Mouse (Mus musculus): ENCODE results near the gene Cdc37l1. TPM values are rescaled to one million over a fixed set of nuclear protein-coding genes. Genes with fewer than 3 reads are reported as not detected.

Gene Cdc37l1
- polyA plus RNA-seq, 1 experiment: 9.2 TPM

DNA sequence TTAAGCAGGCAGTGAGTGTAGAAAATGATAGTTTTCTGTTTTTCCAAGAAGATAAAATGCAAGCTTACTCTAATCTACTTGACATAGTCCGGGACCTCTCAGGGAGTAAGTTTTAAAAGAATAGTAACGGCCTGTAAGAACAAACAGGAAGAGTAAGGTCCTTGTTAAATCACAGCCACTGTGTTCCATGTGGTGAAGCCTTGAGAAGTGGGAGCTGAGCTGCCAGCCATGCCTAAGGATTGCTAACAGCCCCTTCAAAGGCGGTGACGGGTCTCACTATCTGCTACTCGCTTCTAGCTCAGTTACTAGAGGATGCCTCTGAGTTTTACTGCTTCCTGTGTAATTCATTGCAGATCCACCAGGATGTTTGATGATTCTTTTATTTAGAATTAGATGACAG is 26.6 kb downstream of the Cdc37l1 start:
- Histone ChIP-seq H3K79me2 (ENCODE audit: control insufficient read depth, insufficient read depth) (no peaks in the 10 kb centered on the region), H3K36me3 (ENCODE audit: control insufficient read depth, insufficient read depth) (peaks cover 55% of the 10 kb centered on the region)
- no peak for TF ChIP-seq TCF3 (IDR thresholded peaks at IDR 0.05; ENCODE audit: insufficient read length, low read depth)
- TF ChIP-seq MYOG (IDR thresholded peaks at IDR 0.05; ENCODE audit: control insufficient read depth in 1 of 3, insufficient read depth in 1 of 3, insufficient read length in 2 of 3, low read depth in 2 of 3): no peak
- no peak for TF ChIP-seq SRF (IDR thresholded peaks at IDR 0.05; ENCODE audit: control insufficient read depth, insufficient read length, low read depth)
- TF ChIP-seq TCF12 (IDR thresholded peaks at IDR 0.05; ENCODE audit: insufficient read depth, poor library complexity, severe bottlenecking): no peak
- TF ChIP-seq REST (IDR thresholded peaks at IDR 0.05; ENCODE audit: insufficient read depth, insufficient read length): no peak
- no peak for TF ChIP-seq CEBPB (IDR thresholded peaks at IDR 0.05; ENCODE audit: insufficient read depth, poor library complexity, severe bottlenecking)
- TF ChIP-seq USF1 (IDR thresholded peaks at IDR 0.05; ENCODE audit: low read depth): no peak
- no peak for TF ChIP-seq POLR2AphosphoS2 (IDR thresholded peaks at IDR 0.05; ENCODE audit: insufficient read length, low read depth)
- no peak for TF ChIP-seq E2F4 (IDR thresholded peaks at IDR 0.05; ENCODE audit: insufficient read depth)
- no peak for TF ChIP-seq MAX (IDR thresholded peaks at IDR 0.05; ENCODE audit: low read depth)
- no peak for TF ChIP-seq MYOD1 (IDR thresholded peaks at IDR 0.05; ENCODE audit: control insufficient read depth in 1 of 3, insufficient read length in 2 of 3, low read depth in 2 of 3)
- TF ChIP-seq POLR2A (IDR thresholded peaks at IDR 0.05; ENCODE audit: insufficient read length, low read depth): no peak

GRCm38 (mm10) chr19:29019647-29020046 is 29.5 kb downstream of the Cdc37l1 start:
- H3K4me3 ChIP-seq: no peak overlapping the region
- H3ac ChIP-seq (ENCODE audit: control insufficient read depth, insufficient read length): no peak overlapping the region
- H3K36me3 ChIP-seq (ENCODE audit: control insufficient read depth, insufficient read depth): peaks cover 50% of the 10 kb centered on the region
- no peak overlapping the region for H3K4me2 ChIP-seq (ENCODE audit: low read depth)
- no peak for TF ChIP-seq TCF3 (IDR thresholded peaks at IDR 0.05; ENCODE audit: insufficient read length, low read depth)
- no peak for TF ChIP-seq MAX (IDR thresholded peaks at IDR 0.05; ENCODE audit: low read depth)
- no peak for TF ChIP-seq POLR2A (IDR thresholded peaks at IDR 0.05; ENCODE audit: insufficient read length, low read depth)
- no peak for TF ChIP-seq E2F4 (IDR thresholded peaks at IDR 0.05; ENCODE audit: insufficient read depth)
- TF ChIP-seq CEBPB (IDR thresholded peaks at IDR 0.05; ENCODE audit: insufficient read depth, poor library complexity, severe bottlenecking): no peak
- TF ChIP-seq MYOG (IDR thresholded peaks at IDR 0.05; ENCODE audit: control insufficient read depth in 1 of 3, insufficient read depth in 1 of 3, insufficient read length in 2 of 3, low read depth in 2 of 3): no peak
- TF ChIP-seq POLR2AphosphoS2 (IDR thresholded peaks at IDR 0.05; ENCODE audit: insufficient read length, low read depth): no peak
- no peak for TF ChIP-seq MYOD1 (IDR thresholded peaks at IDR 0.05; ENCODE audit: control insufficient read depth in 1 of 3, insufficient read length in 2 of 3, low read depth in 2 of 3)
- TF ChIP-seq TCF12 (IDR thresholded peaks at IDR 0.05; ENCODE audit: insufficient read depth, poor library complexity, severe bottlenecking): no peak
- no peak for TF ChIP-seq REST (IDR thresholded peaks at IDR 0.05; ENCODE audit: insufficient read depth, insufficient read length)
- TF ChIP-seq USF1 (IDR thresholded peaks at IDR 0.05; ENCODE audit: low read depth): no peak
- TF ChIP-seq SRF (IDR thresholded peaks at IDR 0.05; ENCODE audit: control insufficient read depth, insufficient read length, low read depth): no peak
- H3K79me2 ChIP-seq (ENCODE audit: control insufficient read depth, insufficient read depth): no peaks in the 10 kb centered on the region
- no peaks in the 10 kb centered on the region for H3K27me3 ChIP-seq (ENCODE audit: control insufficient read depth, insufficient read depth, insufficient read length)

More for the DNA sequence above, 26.6 kb downstream of the Cdc37l1 start:
- Histone ChIP-seq H3K27me3 (ENCODE audit: control insufficient read depth, insufficient read depth, insufficient read length) (no peaks in the 10 kb centered on the region), H3K4me3 (no peak overlapping the region), H3ac (ENCODE audit: control insufficient read depth, insufficient read length) (no peak overlapping the region), H3K4me2 (ENCODE audit: low read depth) (no peak overlapping the region)

DNA sequence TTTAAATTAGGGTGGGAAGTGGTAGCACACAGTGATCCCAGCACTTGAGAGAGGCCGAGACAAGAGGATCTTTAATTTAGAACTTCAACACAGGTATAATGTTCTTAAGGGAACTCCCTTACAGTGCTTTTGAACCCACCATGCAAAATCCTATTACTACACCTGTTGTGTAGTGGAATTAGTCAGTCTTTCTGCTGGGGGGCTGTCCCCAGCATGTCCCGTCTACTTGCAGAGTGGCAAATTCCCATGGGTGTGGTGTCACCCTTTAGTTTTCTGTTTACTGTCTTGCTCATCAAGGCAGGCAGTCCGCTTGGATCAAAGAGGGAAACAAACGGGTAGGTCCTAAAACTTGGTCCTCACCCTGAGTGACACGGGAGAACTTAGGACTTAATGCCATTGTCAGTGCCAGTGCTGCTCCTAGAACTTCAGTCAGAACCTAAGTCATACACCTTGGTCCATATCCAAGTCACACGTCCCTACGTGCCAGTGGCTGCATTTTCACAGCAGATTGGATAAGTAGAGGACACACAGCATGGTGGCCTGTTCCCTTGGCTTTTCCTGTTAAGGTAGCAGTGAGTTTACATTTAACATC is 31.7 kb downstream of the Cdc37l1 start:
- TF ChIP-seq TCF3 (IDR thresholded peaks at IDR 0.05; ENCODE audit: insufficient read length, low read depth) (no peak), TCF12 (IDR thresholded peaks at IDR 0.05; ENCODE audit: insufficient read depth, poor library complexity, severe bottlenecking) (no peak), CEBPB (IDR thresholded peaks at IDR 0.05; ENCODE audit: insufficient read depth, poor library complexity, severe bottlenecking) (no peak), POLR2AphosphoS2 (IDR thresholded peaks at IDR 0.05; ENCODE audit: insufficient read length, low read depth) (no peak), MYOD1 (IDR thresholded peaks at IDR 0.05; ENCODE audit: control insufficient read depth in 1 of 3, insufficient read length in 2 of 3, low read depth in 2 of 3) (no peak), E2F4 (IDR thresholded peaks at IDR 0.05; ENCODE audit: insufficient read depth) (no peak), POLR2A (IDR thresholded peaks at IDR 0.05; ENCODE audit: insufficient read length, low read depth) (no peak), REST (IDR thresholded peaks at IDR 0.05; ENCODE audit: insufficient read depth, insufficient read length) (no peak), MYOG (IDR thresholded peaks at IDR 0.05; ENCODE audit: control insufficient read depth in 1 of 3, insufficient read depth in 1 of 3, insufficient read length in 2 of 3, low read depth in 2 of 3) (no peak)
- Histone ChIP-seq H3K79me2 (ENCODE audit: control insufficient read depth, insufficient read depth) (no peaks in the 10 kb centered on the region), H3K4me3 (no peak overlapping the region), H3K36me3 (ENCODE audit: control insufficient read depth, insufficient read depth) (peaks cover 55% of the 10 kb centered on the region), H3K4me2 (ENCODE audit: low read depth) (no peak overlapping the region), H3K27me3 (ENCODE audit: control insufficient read depth, insufficient read depth, insufficient read length) (no peaks in the 10 kb centered on the region), H3ac (ENCODE audit: control insufficient read depth, insufficient read length) (no peak overlapping the region)

GRCm38 (mm10) chr19:29024391-29024947 is 34.3 kb downstream of the Cdc37l1 start:
- peaks cover 43% of the 10 kb centered on the region for H3K36me3 ChIP-seq (ENCODE audit: control insufficient read depth, insufficient read depth)

DNA sequence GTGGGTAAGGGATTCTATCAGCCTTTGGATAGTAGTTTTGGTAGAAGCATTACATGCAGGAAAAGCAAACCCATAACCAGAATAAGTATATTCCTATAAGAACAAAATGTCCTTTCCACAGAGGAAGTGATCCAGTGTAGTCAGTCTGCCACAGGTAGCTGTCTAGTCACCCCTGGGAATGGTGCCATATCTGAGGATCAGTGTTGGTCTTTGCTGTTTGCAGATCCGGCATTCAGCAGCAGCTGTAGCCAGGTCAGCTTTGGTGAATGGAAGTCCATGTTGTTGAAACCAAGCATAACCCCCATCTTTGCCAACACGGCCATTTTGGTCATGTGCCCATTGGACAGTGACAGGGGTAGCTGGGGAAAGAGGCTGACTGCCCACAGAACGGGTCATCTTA is 41.6 kb downstream of the Cdc37l1 start:
- Histone ChIP-seq H3K27me3 (ENCODE audit: control insufficient read depth, insufficient read depth, insufficient read length) (no peaks in the 10 kb centered on the region), H3ac (ENCODE audit: control insufficient read depth, insufficient read length) (no peak overlapping the region), H3K4me2 (ENCODE audit: low read depth) (no peak overlapping the region), H3K36me3 (ENCODE audit: control insufficient read depth, insufficient read depth) (peaks cover 11% of the 10 kb centered on the region), H3K4me3 (no peak overlapping the region), H3K79me2 (ENCODE audit: control insufficient read depth, insufficient read depth) (no peaks in the 10 kb centered on the region)
- no peak for TF ChIP-seq CEBPB (IDR thresholded peaks at IDR 0.05; ENCODE audit: insufficient read depth, poor library complexity, severe bottlenecking)
- no peak for TF ChIP-seq TCF12 (IDR thresholded peaks at IDR 0.05; ENCODE audit: insufficient read depth, poor library complexity, severe bottlenecking)
- no peak for TF ChIP-seq USF1 (IDR thresholded peaks at IDR 0.05; ENCODE audit: low read depth)
- TF ChIP-seq REST (IDR thresholded peaks at IDR 0.05; ENCODE audit: insufficient read depth, insufficient read length): no peak
- no peak for TF ChIP-seq MYOG (IDR thresholded peaks at IDR 0.05; ENCODE audit: control insufficient read depth in 1 of 3, insufficient read depth in 1 of 3, insufficient read length in 2 of 3, low read depth in 2 of 3)
- TF ChIP-seq MAX (IDR thresholded peaks at IDR 0.05; ENCODE audit: low read depth): no peak
- no peak for TF ChIP-seq E2F4 (IDR thresholded peaks at IDR 0.05; ENCODE audit: insufficient read depth)
- TF ChIP-seq POLR2AphosphoS2 (IDR thresholded peaks at IDR 0.05; ENCODE audit: insufficient read length, low read depth): no peak
- no peak for TF ChIP-seq POLR2A (IDR thresholded peaks at IDR 0.05; ENCODE audit: insufficient read length, low read depth)

More at GRCm38 (mm10) chr19:29024391-29024947, 34.3 kb downstream of the Cdc37l1 start:
- no peak overlapping the region for H3K4me2 ChIP-seq (ENCODE audit: low read depth)
- H3K27me3 ChIP-seq (ENCODE audit: control insufficient read depth, insufficient read depth, insufficient read length): no peaks in the 10 kb centered on the region
- no peak overlapping the region for H3ac ChIP-seq (ENCODE audit: control insufficient read depth, insufficient read length)
- TF ChIP-seq REST (IDR thresholded peaks at IDR 0.05; ENCODE audit: insufficient read depth, insufficient read length): no peak
- no peaks in the 10 kb centered on the region for H3K79me2 ChIP-seq (ENCODE audit: control insufficient read depth, insufficient read depth)
- H3K4me3 ChIP-seq: no peak overlapping the region

Data from myocyte (in vitro differentiated cells).